Mouse (Mus musculus): ENCODE results near the gene Bach2. TPM values are rescaled to one million over a fixed set of nuclear protein-coding genes. Genes with fewer than 3 reads are reported as not detected.

Bach2 gene
- total RNA-seq, 4 experiments from 2014 or later = 0.96 to 3.2 (median 2.4) TPM

GRCm38 (mm10) chr4:32521361-32521740, 282.7 kb downstream of the Bach2 start:
- DNase-seq (ENCODE audit: low spot score in 2 of 2) = no peak

GRCm38 (mm10) chr4:32522013-32522412, 283.4 kb downstream of the Bach2 start:
- no peak for DNase-seq (ENCODE audit: low spot score in 2 of 2)

- DNase-seq (ENCODE audit: low spot score in 2 of 2) = no peak
These were observed 285.7 kb downstream of the Bach2 start for GRCm38 (mm10) chr4:32524282-32524681.

GRCm38 (mm10) chr4:32525000-32525399, 286.4 kb downstream of the Bach2 start:
- DNase-seq (ENCODE audit: low spot score in 2 of 2) = no peak

GRCm38 (mm10) chr4:32526228-32526836, 287.7 kb downstream of the Bach2 start:
- no peak for DNase-seq (ENCODE audit: low spot score in 2 of 2)

GRCm38 (mm10) chr4:32529443-32529995, 290.9 kb downstream of the Bach2 start:
- no peak for DNase-seq (ENCODE audit: low spot score in 2 of 2)

- no peak for DNase-seq (ENCODE audit: low spot score in 2 of 2)
These were observed 291.9 kb downstream of the Bach2 start for GRCm38 (mm10) chr4:32530421-32530920.

GRCm38 (mm10) chr4:32530921-32531846, 292.6 kb downstream of the Bach2 start:
- DNase-seq (ENCODE audit: low spot score in 2 of 2) = peak; percentile 57 to 72

GRCm38 (mm10) chr4:32532079-32532478, 293.5 kb downstream of the Bach2 start:
- no peak for DNase-seq (ENCODE audit: low spot score in 2 of 2)

- no peak for DNase-seq (ENCODE audit: low spot score in 2 of 2)
These were observed 295.1 kb downstream of the Bach2 start for GRCm38 (mm10) chr4:32533735-32534134.

GRCm38 (mm10) chr4:32535626-32536025, 297.0 kb downstream of the Bach2 start:
- no peak for DNase-seq (ENCODE audit: low spot score in 2 of 2)

GRCm38 (mm10) chr4:32536870-32537508, 298.4 kb downstream of the Bach2 start:
- no peak for DNase-seq (ENCODE audit: low spot score in 2 of 2)

GRCm38 (mm10) chr4:32538088-32538487, 299.5 kb downstream of the Bach2 start:
- peak; percentile 39 to 42 for DNase-seq (ENCODE audit: low spot score in 2 of 2)

GRCm38 (mm10) chr4:32538488-32538887, 299.9 kb downstream of the Bach2 start:
- no peak for DNase-seq (ENCODE audit: low spot score in 2 of 2)

- no peak for DNase-seq (ENCODE audit: low spot score in 2 of 2)
These were observed 300.4 kb downstream of the Bach2 start for GRCm38 (mm10) chr4:32538987-32539386.

GRCm38 (mm10) chr4:32544821-32545545, 306.4 kb downstream of the Bach2 start:
- DNase-seq (ENCODE audit: low spot score in 2 of 2) = no peak

- no peak for DNase-seq (ENCODE audit: low spot score in 2 of 2)
These were observed 306.9 kb downstream of the Bach2 start for GRCm38 (mm10) chr4:32545548-32545947.

GRCm38 (mm10) chr4:32549150-32549549, 310.5 kb downstream of the Bach2 start:
- DNase-seq (ENCODE audit: low spot score in 2 of 2) = no peak

- no peak for DNase-seq (ENCODE audit: low spot score in 2 of 2)
These were observed 312.7 kb downstream of the Bach2 start for GRCm38 (mm10) chr4:32551337-32551736.

- DNase-seq (ENCODE audit: low spot score in 2 of 2) = no peak
These were observed 316.9 kb downstream of the Bach2 start for GRCm38 (mm10) chr4:32555506-32555905.

- DNase-seq (ENCODE audit: low spot score in 2 of 2) = no peak
These were observed 321.6 kb downstream of the Bach2 start for GRCm38 (mm10) chr4:32560246-32560645.
